Mouse (Mus musculus) testis, postnatal 14 days (tissue): Measurements from ENCODE around the gene Dda1.
"Not testable (repeated sequence)": the region's sequence is repeated elsewhere in the genome, so short reads cannot be mapped to it uniquely, and the experiment has no call there.

Experiments used
- DNase-seq: peaks from one replicate; pipeline ENCODE4 v3.0.0; 2021; ENCODE audit warnings: low spot score

The Dda1 gene

DNA sequence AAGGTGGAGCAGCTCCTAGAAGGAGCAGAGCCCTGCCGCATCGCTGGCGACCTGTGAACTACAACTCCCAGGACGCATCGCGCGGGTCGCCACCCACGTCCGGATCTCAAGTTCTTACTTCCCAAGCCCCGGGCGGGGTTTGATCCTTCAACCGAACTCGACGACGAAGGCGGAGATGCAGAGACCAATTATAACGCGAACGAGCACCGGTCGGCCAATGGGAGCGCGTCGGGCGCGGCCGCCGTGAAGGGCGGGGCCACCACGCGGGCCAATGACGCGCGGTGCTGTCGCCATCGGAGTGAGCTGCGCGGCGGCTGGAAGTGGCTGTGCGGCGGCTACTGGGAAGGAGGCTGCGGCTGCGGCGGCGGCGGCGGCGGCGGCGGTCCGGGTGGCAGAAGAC lies at the start of gene Dda1:
TSS of gene Dda1 (plus strand) at position 284 of the 400 bp plus-strand sequence.
- DNase-seq, result peak; percentile 98

DNA sequence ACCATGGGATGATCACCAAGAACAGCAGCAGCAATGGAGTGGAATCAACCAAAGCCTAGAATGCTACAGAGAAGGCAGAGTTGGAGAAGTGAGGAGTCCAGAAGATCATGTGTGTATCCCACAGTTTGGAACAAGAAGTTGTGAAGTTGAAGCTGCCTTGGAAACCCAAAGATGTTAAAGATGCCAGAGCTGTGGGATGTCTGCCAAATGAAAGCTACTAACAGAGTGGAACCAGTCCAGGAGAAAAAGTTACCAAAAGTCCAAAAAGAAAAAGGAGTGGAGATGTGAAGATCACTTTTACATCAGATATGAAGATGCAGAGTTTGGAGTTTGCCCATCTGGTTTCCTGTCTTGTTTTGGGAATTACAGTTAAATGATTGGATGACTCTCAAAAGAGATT lies 46.9 kb upstream of the Dda1 start:
- DNase-seq, result no peak

DNA sequence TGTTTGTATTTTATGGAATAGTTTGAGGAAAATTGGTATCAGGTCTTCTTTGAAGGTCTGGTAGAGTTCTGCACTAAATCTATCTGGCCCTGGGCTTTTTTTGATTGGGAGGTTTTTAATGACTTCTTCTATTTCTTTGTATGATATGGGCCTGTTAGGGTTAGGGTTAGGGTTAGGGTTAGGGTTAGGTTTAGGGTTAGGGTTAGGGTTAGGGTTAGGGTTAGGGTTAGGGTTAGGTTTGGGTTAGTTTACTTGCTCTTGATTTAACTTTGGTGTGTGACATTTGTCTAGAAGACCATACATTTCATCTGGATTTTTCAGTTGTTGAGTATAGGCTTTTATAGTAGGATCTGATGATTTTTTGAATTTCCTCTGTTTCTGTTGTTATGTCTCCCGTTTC lies 36.1 kb upstream of the Dda1 start:
- DNase-seq, result not testable (repeated sequence)

DNA sequence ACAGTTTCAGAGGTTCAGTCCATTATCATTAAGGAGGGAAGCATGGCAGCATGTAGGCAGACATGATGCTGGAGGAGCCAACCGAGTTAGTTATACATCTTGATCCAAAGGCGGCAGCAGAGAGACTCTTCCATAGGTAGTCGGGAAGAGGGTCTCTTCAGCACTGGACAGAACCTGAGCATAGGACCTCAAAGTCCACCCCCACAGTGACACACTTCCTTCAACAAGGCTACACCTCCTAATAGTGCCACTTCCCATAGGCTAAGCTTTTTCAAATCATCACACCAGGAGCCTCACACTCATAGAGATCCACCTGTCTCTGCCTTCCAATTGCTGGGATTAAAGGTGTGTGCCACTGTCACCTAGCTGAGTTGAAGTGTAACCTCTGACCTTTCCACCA lies 32.0 kb upstream of the Dda1 start:
- no peak for DNase-seq

DNA sequence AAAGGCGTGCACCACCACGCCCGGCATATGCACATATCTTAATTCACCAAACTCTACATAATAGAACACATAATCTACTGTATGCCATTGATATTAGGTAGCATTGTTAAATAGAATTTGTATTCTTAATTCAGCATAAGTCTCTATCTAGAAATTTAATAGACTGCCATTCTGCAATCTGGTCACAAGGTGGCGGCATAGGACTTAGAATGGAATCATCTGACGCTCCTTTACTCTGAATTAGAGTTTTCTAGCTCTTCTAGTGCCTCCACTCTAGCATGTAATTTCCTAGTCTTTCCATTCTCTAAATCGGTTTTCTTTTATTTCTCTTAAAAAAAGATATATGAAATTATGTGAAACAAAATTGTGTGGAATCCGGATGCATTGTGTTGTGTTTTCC lies 27.6 kb upstream of the Dda1 start:
- DNase-seq, result no peak

DNA sequence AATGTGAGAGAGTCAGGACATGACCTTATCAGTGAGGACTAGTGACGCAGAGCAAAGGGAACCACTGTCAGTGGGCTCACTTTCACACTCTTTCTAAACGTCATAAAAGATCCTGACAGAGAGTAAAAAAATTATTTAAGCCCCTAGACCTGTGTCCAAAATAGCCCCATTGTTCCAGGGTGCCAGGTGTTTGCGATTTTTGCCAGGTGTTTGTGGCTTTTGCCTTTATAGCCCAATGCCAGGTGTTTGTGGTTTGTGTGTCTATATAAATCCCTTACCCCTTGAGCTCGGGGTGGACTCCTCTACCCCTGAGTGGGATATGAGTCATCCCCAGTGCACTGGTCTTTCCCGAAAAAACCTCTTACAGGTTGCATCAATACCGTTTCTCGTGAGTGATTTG lies 23.9 kb upstream of the Dda1 start:
- DNase-seq, result no peak

DNA sequence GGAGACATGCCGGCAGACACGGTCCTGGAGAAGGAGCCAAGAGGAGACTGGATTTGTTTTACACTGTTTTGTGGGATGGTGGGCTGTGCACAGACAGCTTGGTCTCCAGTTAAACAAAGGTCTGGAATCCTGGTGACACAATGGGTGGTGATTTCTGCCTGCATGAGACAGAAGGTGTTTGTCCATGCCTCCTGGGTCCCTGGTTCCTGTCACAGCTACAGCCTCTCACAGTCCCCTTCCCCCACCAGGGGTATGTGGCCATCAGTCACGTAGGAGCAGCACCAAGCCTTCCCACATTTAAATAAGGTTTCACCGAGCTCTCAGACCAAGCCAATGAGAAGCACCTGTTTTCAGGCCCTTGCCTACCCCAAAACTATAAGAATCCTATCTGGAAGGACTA lies 17.7 kb upstream of the Dda1 start:
- no peak for DNase-seq

DNA sequence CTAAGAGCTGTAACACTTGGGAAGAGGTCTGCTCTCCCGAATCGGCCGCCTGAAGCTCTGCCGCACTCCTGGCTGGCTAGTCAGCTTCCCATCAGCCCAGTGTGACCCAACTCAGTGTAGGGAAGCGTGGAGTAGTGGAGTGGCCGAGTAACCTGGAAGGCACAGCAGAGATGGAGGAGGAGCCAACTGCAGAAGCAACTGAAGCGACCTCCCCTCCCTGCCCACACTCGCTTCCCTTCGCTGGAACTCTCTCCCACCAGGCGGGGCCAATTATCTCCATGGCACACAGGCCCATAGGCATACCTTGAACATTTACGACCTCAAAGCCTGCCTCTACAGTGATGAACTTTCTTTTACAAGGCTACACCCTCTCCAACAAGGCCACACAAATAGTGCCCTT lies 17.2 kb upstream of the Dda1 start:
- DNase-seq, result no peak

DNA sequence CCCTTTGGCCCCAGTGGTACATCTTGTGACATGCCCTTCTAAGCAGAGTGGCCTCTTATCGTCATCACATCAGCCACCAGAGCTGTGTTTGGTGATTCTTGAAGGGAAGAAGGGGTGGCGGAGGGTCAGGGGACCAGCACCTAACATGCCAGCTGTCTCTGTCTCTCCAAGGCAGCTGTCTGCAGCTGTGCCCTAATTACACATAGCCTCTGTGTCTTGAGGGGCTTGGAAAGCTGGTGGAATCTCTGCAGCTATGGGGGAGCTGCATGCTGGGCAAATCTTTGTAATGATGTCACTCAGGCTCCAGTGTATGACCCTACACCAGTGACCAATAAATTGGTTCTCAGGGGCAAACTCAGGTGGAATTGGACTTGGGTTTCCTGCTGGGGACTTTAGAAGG lies 16.3 kb upstream of the Dda1 start:
- DNase-seq, result no peak

DNA sequence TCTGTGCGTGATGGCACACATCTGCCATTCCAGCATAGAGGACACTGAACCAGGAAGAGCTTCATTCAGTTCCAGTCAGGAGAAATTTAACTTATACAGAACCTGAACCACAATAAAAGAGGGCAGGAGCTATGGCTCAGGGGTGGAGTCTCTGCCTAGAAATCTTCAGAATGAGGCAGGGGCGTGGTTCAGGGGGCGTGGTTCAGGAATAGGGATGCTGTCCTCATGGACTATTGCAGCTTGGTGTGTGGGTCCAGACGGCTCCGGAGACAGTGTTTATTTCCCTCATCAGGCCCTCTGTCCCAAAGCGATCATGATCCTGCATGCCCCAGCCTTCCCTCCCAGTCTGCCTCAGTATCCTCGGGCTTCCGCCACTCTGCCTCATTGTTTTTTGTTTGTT lies 14.3 kb upstream of the Dda1 start:
- no peak for DNase-seq

DNA sequence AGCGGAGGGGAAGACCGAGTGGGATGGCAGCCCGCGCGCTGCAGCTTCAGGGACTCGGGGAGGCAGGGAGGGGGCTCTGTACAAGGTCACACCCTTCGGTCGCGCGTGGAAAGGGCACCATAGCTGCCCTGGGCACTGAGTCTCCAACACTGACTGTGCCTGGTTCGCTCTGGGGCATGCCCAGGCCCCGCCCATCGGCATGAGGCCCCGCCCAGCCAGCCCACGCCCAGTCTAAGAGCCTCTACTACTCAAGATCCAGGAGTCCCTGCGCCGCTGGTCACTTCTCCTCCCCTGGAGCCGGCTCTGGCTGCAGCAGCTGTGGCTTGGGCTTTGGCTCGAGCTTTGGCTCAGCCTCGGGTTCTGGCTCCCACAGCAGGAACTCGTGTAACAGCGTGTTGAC lies 12.1 kb upstream of the Dda1 start:
- DNase-seq, result no peak

DNA sequence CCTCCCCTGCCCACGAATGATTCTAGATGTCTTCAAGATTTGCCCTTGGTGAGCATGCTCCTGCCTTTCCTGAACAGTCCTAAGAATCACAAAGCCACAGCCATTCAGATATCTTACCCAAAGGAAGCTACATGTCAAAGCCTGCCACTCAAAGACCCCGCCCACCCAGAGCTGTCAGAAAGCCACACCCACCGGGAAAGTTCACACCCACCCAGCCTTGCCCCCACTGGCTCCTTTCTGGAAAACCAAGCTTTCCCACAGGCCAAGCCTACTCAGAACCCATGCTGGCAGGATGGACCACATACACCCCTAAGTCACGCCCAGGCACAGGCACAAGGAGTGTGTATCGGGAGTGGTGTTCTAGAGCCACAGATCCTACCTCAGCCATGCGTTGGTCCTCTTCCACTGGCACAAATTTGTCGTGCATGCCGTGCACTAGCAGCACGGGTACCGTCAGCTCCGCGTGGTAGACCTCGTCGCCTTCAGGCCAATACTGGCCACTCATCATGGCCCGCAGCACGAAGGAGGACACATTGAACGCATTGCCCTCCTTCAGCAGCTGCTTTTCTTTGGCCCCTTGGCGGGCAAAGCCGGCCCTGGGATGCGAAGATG lies 11.2 kb upstream of the Dda1 start:
- no peak for DNase-seq

DNA sequence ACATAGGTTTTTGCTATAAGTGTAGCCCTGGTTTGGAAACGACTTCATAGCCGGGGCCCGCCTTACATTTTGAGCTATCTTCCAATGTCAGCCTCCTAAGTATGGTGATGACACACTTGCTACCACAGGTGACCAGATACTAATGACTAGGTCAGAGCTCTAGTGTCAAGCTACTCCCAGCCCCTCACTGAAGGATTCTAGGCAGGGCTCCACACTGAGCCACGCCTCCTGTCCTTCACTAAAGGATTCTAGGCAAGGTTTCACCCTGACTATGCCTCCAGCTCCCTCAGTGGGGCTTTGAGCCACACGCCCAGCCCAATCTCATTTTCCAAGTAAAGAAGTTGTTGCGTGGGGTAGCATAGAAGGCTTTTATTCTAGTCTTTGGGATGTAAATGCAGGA lies 8.3 kb upstream of the Dda1 start:
- DNase-seq, result no peak

DNA sequence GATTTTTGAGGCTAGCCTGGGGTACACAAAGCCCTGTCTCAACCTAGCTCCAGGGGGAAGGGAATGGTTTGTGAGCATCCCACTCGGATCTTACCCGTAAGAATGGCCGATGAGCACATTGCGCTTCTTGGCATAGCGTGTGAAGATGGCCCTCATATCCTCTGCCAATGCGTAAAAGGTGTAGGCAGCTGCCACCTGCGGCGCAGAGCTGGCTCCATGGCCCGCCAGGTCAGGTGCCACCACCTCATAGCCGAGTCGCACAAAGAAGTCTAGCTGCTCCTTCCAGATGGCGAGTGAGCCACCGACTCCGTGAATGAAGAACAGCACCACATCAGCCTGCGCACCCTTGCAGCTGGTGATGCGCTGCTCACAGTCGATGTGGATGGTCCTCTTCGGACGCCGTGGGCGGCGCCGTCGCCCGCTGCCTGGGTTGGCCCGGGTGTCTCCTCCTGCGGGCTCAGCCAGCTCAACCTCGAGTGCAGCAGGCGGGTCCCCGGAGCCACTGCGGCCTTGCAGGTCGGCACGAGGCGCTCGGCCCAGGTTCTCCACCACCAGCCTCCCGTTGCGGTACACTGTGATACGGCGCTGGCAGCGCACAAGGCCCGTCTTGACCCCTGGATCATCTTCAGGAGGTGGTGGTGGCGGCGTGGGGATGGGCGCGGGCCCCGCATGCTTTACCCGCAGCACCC lies 7.7 kb upstream of the Dda1 start:
- no peak for DNase-seq

DNA sequence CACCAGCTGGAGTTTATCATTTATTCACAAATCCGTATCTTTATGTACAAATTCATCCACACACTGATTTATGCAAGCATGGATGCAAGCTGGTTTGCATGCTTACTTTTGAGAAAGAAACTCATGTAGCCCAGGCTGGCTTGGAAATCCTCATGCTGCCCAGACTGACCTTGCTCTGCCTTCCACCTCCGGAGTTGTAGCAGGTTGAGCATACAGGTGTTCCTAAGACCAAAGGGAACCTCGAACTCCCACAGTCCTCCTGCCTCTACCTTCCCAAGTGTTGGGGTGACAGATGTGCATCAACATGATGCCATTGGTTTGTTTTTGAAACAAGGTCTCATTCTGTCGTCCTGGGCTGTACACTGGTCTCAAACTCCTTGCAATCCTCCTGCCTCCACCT lies 6.8 kb upstream of the Dda1 start:
- no peak for DNase-seq

DNA sequence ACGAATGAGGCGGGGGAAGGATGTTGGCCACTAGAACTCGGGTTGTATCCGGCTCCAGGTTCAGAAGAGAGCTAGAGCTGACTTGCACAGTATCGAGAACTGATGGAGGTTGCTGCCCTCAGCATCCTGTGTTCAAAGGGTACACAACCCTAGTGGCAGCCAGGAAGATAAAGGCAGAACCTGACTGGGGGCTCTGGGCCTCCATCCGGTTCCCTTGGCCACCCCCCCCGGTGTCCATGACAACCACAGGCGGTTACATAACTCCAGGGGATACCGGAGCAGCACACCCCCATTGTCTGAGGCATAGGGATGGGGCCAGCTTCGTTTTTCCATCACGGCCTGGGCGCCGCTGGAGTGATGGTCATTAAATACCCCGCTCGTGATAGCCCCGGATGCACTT lies 6.2 kb upstream of the Dda1 start:
- DNase-seq, result no peak

DNA sequence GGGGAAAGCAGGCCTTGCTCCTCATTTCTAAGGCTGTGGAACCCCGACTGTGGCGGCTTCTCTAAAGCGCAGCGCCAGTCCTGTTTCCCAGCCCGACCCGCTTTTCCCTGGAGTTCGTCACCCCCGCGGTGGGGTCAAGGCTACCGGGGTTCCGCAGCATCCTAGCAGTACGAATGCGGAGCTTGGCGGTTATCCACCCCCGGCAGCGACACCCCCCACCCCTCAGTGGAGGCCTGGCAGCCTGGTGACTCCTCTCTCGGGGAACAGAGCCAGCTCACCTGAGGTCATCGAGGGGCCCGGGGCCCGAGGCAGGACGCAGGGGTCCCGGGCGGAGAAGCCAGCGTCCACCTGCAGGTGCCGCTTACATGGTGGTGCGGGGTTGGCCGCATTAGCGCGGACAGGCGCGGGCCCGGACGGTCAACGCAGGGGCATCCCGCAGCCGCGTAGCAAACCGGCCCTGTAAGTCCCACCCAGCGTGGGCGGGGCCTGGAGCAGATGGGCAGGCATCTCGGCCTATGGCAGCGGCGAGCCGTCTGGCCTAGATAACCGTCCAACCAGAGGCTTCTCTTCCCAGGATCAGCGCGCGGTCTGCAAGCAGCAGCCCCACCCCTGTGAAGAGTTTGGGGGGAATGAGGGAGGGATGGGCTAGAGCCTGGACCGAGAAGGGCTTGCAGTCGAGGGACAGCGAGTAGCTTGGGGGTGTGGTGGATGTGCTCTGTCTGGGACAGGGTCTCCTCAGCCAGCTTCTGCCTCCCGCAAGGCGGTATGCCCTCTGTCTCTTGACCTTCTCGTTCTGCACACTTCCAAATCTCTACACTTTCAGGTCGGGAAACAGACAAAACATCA lies 5.6 kb upstream of the Dda1 start, which contains the start of gene Abhd8:
TSS of gene Abhd8 (minus strand) at position 468 of the 846 bp plus-strand sequence.
- DNase-seq, result peak; percentile 94

DNA sequence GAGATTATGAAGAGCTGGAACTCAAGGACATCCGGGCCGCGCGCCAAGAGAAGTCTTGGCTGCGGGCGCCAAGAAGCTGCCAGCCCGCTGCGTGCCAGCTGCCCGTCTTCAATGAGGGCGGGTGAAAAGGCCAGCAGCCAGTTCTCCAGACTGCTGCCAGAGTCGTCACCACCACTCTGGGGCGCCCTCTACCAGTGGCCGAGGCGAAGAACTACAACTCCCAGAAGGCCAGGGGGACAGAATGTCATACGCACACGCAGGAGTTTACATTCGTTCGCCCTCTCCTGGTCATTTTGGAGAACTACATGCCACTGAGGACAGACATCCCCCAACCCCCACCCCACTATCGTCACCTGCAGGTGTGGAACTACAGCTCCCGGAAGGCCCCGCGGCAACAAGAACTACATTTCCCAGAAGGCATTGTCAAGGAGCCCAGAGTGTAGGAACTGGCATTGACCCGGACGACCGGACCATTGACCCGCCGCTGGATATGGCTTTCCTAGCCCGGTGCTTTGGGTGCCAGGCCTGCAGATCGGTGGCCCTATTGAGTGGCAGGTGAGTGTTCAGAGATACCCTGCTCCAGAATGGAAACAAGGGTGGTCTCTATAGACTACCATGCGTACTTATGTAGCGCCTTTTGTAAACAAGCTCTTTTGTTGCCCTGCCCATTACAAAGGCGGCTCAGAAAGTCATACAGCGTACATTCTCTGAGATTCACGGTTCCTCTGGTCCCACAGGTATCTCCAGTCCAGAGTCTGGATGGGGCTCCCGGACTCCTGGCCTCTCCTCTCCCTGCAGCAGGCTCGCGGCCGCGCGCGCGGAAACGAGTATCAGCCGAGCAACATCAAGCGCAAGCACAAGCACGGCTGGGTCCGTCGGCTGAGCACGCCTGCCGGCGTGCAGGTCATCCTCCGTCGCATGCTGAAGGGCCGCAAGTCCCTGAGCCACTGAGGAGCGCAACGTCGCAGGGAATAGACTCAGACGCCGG lies 4.2 kb upstream of the Dda1 start, which contains the start of gene Mrpl34:
TSS of gene Mrpl34 (plus strand) at position 447 of the 988 bp plus-strand sequence.
- DNase-seq, result peak; percentile 95

DNA sequence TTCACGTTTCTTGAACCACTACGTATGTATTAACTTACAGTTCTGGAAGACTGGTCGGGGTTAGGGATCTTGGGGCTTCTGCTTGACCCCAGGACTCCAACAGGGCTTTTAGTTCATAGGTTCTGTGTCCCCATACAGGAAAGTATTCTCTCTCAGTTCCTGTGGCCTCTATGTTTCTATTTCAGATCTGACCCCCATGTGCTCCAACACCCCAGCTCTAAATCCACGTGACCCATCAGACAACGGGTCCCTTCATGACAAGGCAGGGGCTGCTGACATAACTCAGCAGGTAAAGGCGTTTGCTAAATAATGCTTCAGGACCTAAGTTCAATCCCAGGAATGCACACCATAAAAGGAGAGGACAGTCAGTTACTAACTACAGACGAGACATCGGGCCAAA lies 3.3 kb upstream of the Dda1 start:
- no peak for DNase-seq

DNA sequence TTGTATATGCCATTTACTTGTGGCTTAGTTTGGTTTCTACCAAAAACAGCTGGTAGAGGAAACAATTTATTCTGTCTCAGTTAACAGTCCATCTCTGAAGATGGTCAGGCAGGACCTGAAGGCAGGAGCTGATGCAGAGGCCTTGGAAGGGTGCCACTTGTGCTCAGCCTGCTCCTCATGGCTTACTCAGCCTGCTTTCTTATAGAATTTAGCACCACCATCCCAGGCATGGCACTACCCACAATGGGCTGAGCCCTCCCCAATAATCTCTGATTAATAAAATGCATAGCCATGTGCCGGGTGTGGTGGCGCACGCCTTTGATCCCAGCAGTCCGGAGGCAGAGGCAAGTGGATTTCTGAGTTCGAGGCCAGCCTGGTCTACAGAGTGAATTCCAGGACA lies 2.8 kb upstream of the Dda1 start:
- DNase-seq, result no peak

DNA sequence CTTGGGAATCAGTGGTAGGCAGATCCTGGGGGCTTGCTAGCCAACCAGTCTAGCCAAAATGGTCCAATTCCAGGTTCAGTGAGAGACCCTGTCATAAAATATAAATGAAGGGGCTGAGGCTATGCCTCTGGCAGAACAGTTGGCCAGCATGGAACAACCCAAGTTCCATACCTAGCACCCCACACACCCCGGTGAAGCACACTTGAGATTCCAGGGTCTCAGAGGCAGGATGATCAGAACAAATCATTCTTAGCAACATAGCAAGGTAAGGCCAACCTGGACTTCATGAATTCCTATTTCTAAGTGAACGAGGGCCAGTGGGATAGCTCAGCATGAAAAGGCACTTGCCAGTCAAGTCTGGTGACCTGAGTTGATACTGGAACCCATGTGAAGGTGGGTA lies 1.8 kb upstream of the Dda1 start:
- no peak for DNase-seq

DNA sequence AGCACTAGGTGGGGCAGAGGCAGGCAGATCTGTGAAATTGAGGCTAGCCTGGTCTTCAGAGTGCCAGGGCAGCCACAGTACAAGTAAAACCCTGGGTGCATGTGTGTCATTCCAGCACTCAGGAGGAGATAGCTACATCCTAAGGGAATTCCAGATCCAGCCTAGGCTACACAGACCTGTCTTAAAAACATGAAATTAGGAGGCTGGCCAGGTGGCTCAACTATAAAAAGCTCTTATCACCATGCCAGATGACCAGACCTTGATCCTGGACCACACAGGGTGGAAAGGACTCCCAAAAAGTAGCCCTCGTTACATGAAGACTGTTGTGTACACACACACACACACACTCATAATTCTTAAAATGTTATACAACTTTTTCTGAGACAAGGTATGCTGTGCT lies 998 bp upstream of the Dda1 start:
- no peak for DNase-seq
